Mouse (Mus musculus): ENCODE data around the gene Mok. TPM values are rescaled to one million over a fixed set of nuclear protein-coding genes. Genes with fewer than 3 reads are reported as not detected.
A peak's percentile ranks its signal among the peaks of the same experiment; 100 is the strongest.

The Mok gene
- polyA plus RNA-seq, 1 experiment = 3.3 TPM

DNA sequence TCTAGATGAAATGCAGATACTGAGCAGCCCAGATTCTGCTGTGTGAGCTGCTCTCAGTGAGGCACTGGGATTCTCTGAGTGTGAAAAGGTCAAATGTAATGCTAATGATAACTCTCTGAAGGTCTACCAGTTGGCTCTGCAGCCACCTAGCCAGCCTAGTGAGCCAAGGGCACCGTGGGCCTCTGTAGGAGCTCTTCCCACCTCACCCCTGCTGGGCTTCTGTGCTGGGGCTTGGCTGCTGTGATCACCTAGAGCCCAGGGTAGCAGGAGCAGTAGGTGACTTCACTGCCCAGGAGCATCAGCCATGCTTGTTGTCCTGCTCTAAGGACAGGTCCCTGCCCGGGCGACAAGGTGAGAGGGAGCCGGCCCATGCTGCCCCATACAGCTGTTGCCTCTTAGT is 41.5 kb downstream of the Mok start:
- Histone ChIP-seq H3K79me2 (ENCODE audit: control insufficient read depth, insufficient read depth) (peaks cover 5% of the 10 kb centered on the region), H3K36me3 (ENCODE audit: control insufficient read depth, insufficient read depth) (no peaks in the 10 kb centered on the region), H3K27me3 (ENCODE audit: control insufficient read depth, insufficient read depth, insufficient read length) (no peaks in the 10 kb centered on the region), H3K4me2 (ENCODE audit: low read depth) (no peak overlapping the region), H3K4me3 (no peak overlapping the region), H3ac (ENCODE audit: control insufficient read depth, insufficient read length) (no peak overlapping the region)
- TF ChIP-seq MYOD1 (IDR thresholded peaks at IDR 0.05; ENCODE audit: control insufficient read depth in 1 of 3, insufficient read length in 2 of 3, low read depth in 2 of 3) (no peak), POLR2AphosphoS2 (IDR thresholded peaks at IDR 0.05; ENCODE audit: insufficient read length, low read depth) (no peak), USF1 (IDR thresholded peaks at IDR 0.05; ENCODE audit: low read depth) (no peak), MYOG (IDR thresholded peaks at IDR 0.05; ENCODE audit: control insufficient read depth in 1 of 3, insufficient read depth in 1 of 3, insufficient read length in 2 of 3, low read depth in 2 of 3) (no peak), CEBPB (IDR thresholded peaks at IDR 0.05; ENCODE audit: insufficient read depth, poor library complexity, severe bottlenecking) (no peak), E2F4 (IDR thresholded peaks at IDR 0.05; ENCODE audit: insufficient read depth) (no peak), TCF3 (IDR thresholded peaks at IDR 0.05; ENCODE audit: insufficient read length, low read depth) (no peak), SRF (IDR thresholded peaks at IDR 0.05; ENCODE audit: control insufficient read depth, insufficient read length, low read depth) (no peak), REST (IDR thresholded peaks at IDR 0.05; ENCODE audit: insufficient read depth, insufficient read length) (no peak)

DNA sequence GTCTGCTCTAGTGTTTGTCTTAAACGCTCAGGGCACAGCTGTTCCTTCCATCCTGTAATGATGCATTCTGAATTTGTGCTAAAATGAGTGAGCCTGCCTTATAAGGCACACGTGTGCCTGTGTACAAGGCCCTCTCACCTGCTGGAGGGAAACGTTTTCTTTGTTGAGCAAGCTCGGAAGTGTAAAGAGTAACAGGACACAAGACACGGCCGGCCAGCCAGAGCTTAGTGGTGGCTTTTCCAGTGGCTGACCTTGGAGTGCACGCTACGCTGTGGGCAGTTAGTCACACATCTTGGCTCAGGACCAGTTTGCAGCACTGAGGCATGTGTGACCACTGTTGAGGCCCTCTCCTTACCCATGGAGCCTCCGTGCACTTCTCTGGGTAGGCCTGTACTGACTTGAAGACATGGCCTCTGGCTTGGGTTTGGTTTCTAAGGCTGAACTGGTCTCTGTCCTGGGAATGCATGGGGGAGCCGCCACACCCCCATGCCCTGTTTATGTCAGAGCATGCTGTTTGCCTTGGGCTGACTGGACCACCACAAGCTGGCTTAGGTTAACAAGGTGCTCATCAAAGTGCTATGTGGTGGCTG is 42.8 kb downstream of the Mok start:
- H3K79me2 ChIP-seq (ENCODE audit: control insufficient read depth, insufficient read depth) = peaks cover 5% of the 10 kb centered on the region
- no peak for TF ChIP-seq POLR2A (IDR thresholded peaks at IDR 0.05; ENCODE audit: insufficient read length, low read depth)
- no peak for TF ChIP-seq E2F4 (IDR thresholded peaks at IDR 0.05; ENCODE audit: insufficient read depth)
- TF ChIP-seq TCF12 (IDR thresholded peaks at IDR 0.05; ENCODE audit: insufficient read depth, poor library complexity, severe bottlenecking) = no peak
- TF ChIP-seq CEBPB (IDR thresholded peaks at IDR 0.05; ENCODE audit: insufficient read depth, poor library complexity, severe bottlenecking) = 0 out of 2 replicates have a peak, but pooled peaks have one; percentile 2
- no peak for TF ChIP-seq TCF3 (IDR thresholded peaks at IDR 0.05; ENCODE audit: insufficient read length, low read depth)
- no peak for TF ChIP-seq MAX (IDR thresholded peaks at IDR 0.05; ENCODE audit: low read depth)
- no peak for TF ChIP-seq REST (IDR thresholded peaks at IDR 0.05; ENCODE audit: insufficient read depth, insufficient read length)
- peak; percentile 81 for TF ChIP-seq SRF (IDR thresholded peaks at IDR 0.05; ENCODE audit: control insufficient read depth, insufficient read length, low read depth)
- TF ChIP-seq POLR2AphosphoS2 (IDR thresholded peaks at IDR 0.05; ENCODE audit: insufficient read length, low read depth) = peak; percentile 36
- TF ChIP-seq MYOD1 (IDR thresholded peaks at IDR 0.05; ENCODE audit: control insufficient read depth in 1 of 3, insufficient read length in 2 of 3, low read depth in 2 of 3) = peak in 2 of 3 experiments; percentile 26 to 76
- TF ChIP-seq MYOG (IDR thresholded peaks at IDR 0.05; ENCODE audit: control insufficient read depth in 1 of 3, insufficient read depth in 1 of 3, insufficient read length in 2 of 3, low read depth in 2 of 3) = peak in 1 of 3 experiments; percentile 77
- no peak for TF ChIP-seq USF1 (IDR thresholded peaks at IDR 0.05; ENCODE audit: low read depth)
- H3ac ChIP-seq (ENCODE audit: control insufficient read depth, insufficient read length) = no peak overlapping the region
- H3K4me3 ChIP-seq = no peak overlapping the region
- no peaks in the 10 kb centered on the region for H3K36me3 ChIP-seq (ENCODE audit: control insufficient read depth, insufficient read depth)
- H3K27me3 ChIP-seq (ENCODE audit: control insufficient read depth, insufficient read depth, insufficient read length) = no peaks in the 10 kb centered on the region
- peak overlapping the region; percentile 68 for H3K4me2 ChIP-seq (ENCODE audit: low read depth)

DNA sequence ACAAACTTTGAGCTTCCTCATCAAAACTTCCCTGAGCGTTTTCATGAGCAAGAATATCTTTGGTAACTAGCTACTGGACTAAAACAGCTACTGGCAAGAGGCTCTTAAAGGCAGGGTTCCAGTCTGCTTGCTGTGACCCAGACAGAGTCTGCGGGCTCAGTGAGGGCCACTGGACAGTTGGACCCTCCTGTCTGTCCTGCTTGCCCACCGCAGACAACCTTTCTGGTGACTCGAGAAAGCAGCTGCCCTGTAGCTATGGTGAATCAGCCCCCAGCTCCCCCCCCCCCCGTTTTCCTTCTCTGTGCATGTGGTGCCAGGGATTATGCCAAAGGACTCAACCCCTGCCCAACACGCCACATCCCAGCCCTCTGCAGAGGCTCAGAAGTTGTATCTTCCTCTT is 43.5 kb downstream of the Mok start:
- no peaks in the 10 kb centered on the region for H3K36me3 ChIP-seq (ENCODE audit: control insufficient read depth, insufficient read depth)
- H3ac ChIP-seq (ENCODE audit: control insufficient read depth, insufficient read length) = no peak overlapping the region
- H3K27me3 ChIP-seq (ENCODE audit: control insufficient read depth, insufficient read depth, insufficient read length) = no peaks in the 10 kb centered on the region

DNA sequence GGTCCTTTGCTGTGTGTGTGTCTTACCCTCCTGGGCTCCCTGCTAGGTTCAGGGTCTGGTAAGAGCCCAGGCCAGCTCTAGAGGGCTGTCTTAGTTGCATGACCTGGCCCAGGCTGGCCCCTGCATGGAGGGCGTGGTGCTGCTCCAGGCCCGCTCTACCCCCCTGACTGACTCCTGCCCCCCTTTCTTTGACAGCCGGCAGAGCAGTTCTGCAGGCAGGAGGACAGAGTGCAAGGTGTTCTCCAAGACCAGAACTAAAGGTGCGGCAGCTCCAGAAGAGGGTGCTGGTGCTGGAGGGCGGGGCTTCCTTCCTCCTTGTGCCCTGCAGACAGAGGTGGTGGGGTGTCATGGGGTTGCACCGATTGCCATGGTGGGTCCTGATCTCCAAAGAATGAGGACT is 44.0 kb downstream of the Mok start:
- no peak overlapping the region for H3ac ChIP-seq (ENCODE audit: control insufficient read depth, insufficient read length)
- no peaks in the 10 kb centered on the region for H3K27me3 ChIP-seq (ENCODE audit: control insufficient read depth, insufficient read depth, insufficient read length)
- peak overlapping the region; percentile 49 for H3K4me2 ChIP-seq (ENCODE audit: low read depth)
- H3K4me3 ChIP-seq = no peak overlapping the region
- no peaks in the 10 kb centered on the region for H3K36me3 ChIP-seq (ENCODE audit: control insufficient read depth, insufficient read depth)
- peaks cover 5% of the 10 kb centered on the region for H3K79me2 ChIP-seq (ENCODE audit: control insufficient read depth, insufficient read depth)
- TF ChIP-seq E2F4 (IDR thresholded peaks at IDR 0.05; ENCODE audit: insufficient read depth) (no peak), MYOD1 (IDR thresholded peaks at IDR 0.05; ENCODE audit: control insufficient read depth in 1 of 3, insufficient read length in 2 of 3, low read depth in 2 of 3) (no peak), POLR2A (IDR thresholded peaks at IDR 0.05; ENCODE audit: insufficient read length, low read depth) (no peak), MYOG (IDR thresholded peaks at IDR 0.05; ENCODE audit: control insufficient read depth in 1 of 3, insufficient read depth in 1 of 3, insufficient read length in 2 of 3, low read depth in 2 of 3) (no peak), SRF (IDR thresholded peaks at IDR 0.05; ENCODE audit: control insufficient read depth, insufficient read length, low read depth) (no peak), CEBPB (IDR thresholded peaks at IDR 0.05; ENCODE audit: insufficient read depth, poor library complexity, severe bottlenecking) (no peak)

More for the DNA sequence above, 43.5 kb downstream of the Mok start:
- no peak for TF ChIP-seq CEBPB (IDR thresholded peaks at IDR 0.05; ENCODE audit: insufficient read depth, poor library complexity, severe bottlenecking)
- TF ChIP-seq E2F4 (IDR thresholded peaks at IDR 0.05; ENCODE audit: insufficient read depth) = no peak
- peak in 2 of 3 experiments; percentile 61 to 80 for TF ChIP-seq MYOD1 (IDR thresholded peaks at IDR 0.05; ENCODE audit: control insufficient read depth in 1 of 3, insufficient read length in 2 of 3, low read depth in 2 of 3)
- TF ChIP-seq TCF12 (IDR thresholded peaks at IDR 0.05; ENCODE audit: insufficient read depth, poor library complexity, severe bottlenecking) = no peak
- TF ChIP-seq REST (IDR thresholded peaks at IDR 0.05; ENCODE audit: insufficient read depth, insufficient read length) = no peak
- no peak for TF ChIP-seq SRF (IDR thresholded peaks at IDR 0.05; ENCODE audit: control insufficient read depth, insufficient read length, low read depth)
- no peak for TF ChIP-seq MAX (IDR thresholded peaks at IDR 0.05; ENCODE audit: low read depth)
- no peak for TF ChIP-seq USF1 (IDR thresholded peaks at IDR 0.05; ENCODE audit: low read depth)
- TF ChIP-seq TCF3 (IDR thresholded peaks at IDR 0.05; ENCODE audit: insufficient read length, low read depth) = no peak
- TF ChIP-seq POLR2A (IDR thresholded peaks at IDR 0.05; ENCODE audit: insufficient read length, low read depth) = no peak
- TF ChIP-seq MYOG (IDR thresholded peaks at IDR 0.05; ENCODE audit: control insufficient read depth in 1 of 3, insufficient read depth in 1 of 3, insufficient read length in 2 of 3, low read depth in 2 of 3) = peak in 2 of 3 experiments; percentile 72 to 76
- TF ChIP-seq POLR2AphosphoS2 (IDR thresholded peaks at IDR 0.05; ENCODE audit: insufficient read length, low read depth) = no peak
- no peak overlapping the region for H3K4me3 ChIP-seq
- H3K79me2 ChIP-seq (ENCODE audit: control insufficient read depth, insufficient read depth) = peaks cover 5% of the 10 kb centered on the region
- peak overlapping the region; percentile 68 for H3K4me2 ChIP-seq (ENCODE audit: low read depth)
